Mouse (Mus musculus) forebrain, embryonic 10.5 days (tissue): ENCODE data around the gene Pigu. TPM values are rescaled to one million over a fixed set of nuclear protein-coding genes. Genes with fewer than 3 reads are reported as not detected.

Experiments used
- DNase-seq: peaks from one replicate; pipeline ENCODE4 v3.0.0-alpha.2; 2017; ENCODE audit warnings: low spot score; ENCODE audit errors: extremely low spot score
- H3K27ac ChIP-seq: fragments of 300-500 bp; sonication (generic); 2 replicates; pipeline ENCODE4 v1.5.1; 2016; ENCODE audit warnings: mild to moderate bottlenecking
- H3K27me3 ChIP-seq: fragments of 300-500 bp; sonication (generic); 2 replicates; pipeline ENCODE4 v1.6.1; 2016; ENCODE audit warnings: mild to moderate bottlenecking; ENCODE audit not compliant: poor library complexity, severe bottlenecking
- H3K36me3 ChIP-seq: fragments of 300-500 bp; sonication (generic); replicated peaks from 2 replicates; pipeline ENCODE4 v1.6.1; 2016; ENCODE audit warnings: mild to moderate bottlenecking, moderate library complexity
- H3K4me1 ChIP-seq: fragments of 300-500 bp; sonication (generic); 2 replicates; pipeline ENCODE4 v1.6.1; 2016
- H3K4me3 ChIP-seq: fragments of 300-500 bp; sonication (generic); 2 replicates; pipeline ENCODE4 v1.5.1; 2016; ENCODE audit warnings: mild to moderate bottlenecking, moderate library complexity
- H3K9me3 ChIP-seq: fragments of 300-500 bp; sonication (generic); 2 replicates; pipeline ENCODE4 v1.6.1; 2016; ENCODE audit warnings: mild to moderate bottlenecking, moderate library complexity
- WGBS: fragments of 180-500 bp; shearing (Covaris S2); methylation state at CpG from one replicate; pipeline ENCODE4 v1.1.7; 2016; 5-methylcytosine and 5-hydroxymethylcytosine counted together
- polyA plus RNA-seq: library from polyadenylated mRNA; unstranded; fragments of >200 nt; fragmentation: Nextera tagmentation; extraction: Ambion mirVana; gene quantifications from 2 replicates; pipeline ENCODE4 v1.2.1, GENCODE M21; 2016

Pigu gene
- polyA plus RNA-seq, 1 experiment from 2014 or later, result 52.6 TPM

DNA sequence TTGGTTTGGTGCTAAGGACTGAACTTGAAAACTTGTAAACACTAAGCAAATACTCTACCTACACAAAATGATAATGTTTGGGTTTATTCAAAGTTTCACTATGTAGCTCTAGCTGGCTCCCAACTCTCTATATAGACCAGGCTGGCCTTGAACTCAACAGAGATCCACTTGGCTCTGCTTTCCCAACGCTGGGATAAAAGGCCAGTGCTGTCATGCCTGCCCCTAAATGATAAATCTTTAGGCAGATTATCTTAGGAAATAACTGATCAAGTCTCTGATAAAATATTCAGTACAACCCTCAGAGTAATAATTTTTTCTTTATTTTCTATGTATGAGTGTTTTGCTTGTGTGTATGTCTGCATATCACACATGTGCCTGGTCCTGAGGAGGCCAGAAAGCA, 10.6 kb downstream of the Pigu start:
- Histone ChIP-seq H3K27ac (no peak overlapping the region), H3K27me3 (no peaks in the 10 kb centered on the region), H3K4me1 (no peaks in the 10 kb centered on the region), H3K9me3 (no peaks in the 10 kb centered on the region), H3K4me3 (no peak overlapping the region), H3K36me3 (peaks cover 51% of the 10 kb centered on the region)
- DNase-seq, result no peak
- 92% methylated on average over 1 of the region's 1 CpGs for WGBS

- Histone ChIP-seq H3K4me3 (no peak overlapping the region), H3K27ac (no peak overlapping the region), H3K27me3 (no peaks in the 10 kb centered on the region), H3K4me1 (no peaks in the 10 kb centered on the region), H3K9me3 (no peaks in the 10 kb centered on the region), H3K36me3 (peaks cover 44% of the 10 kb centered on the region)
- no peak for DNase-seq
Observed at GRCm38 (mm10) chr2:155340166-155340565, 17.1 kb downstream of the Pigu start.

DNA sequence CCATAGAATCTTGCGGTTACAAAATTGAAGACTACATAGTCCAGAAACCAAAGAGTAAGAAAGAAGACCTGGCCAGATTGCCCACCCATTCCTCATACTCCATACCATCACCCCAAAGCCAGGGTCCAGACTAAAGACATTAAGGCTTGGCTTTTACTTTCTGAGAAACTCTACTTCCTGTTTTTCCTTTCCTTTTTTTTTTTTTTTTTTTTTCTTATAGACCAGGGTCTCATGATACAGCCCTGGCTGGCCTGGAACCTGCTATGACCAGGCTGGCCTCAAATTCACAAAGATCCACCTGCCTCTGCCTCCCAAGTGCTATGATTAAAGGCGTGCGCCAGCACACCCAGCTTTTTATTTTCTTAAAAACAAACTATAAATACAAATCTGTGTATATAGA, 21.0 kb downstream of the Pigu start:
- H3K9me3 ChIP-seq, result no peaks in the 10 kb centered on the region
- H3K27ac ChIP-seq, result no peak overlapping the region
- peaks cover 54% of the 10 kb centered on the region for H3K36me3 ChIP-seq
- H3K4me1 ChIP-seq, result no peaks in the 10 kb centered on the region
- DNase-seq, result no peak
- H3K4me3 ChIP-seq, result no peak overlapping the region
- 94% methylated on average over 3 of the region's 3 CpGs for WGBS
- no peaks in the 10 kb centered on the region for H3K27me3 ChIP-seq

DNA sequence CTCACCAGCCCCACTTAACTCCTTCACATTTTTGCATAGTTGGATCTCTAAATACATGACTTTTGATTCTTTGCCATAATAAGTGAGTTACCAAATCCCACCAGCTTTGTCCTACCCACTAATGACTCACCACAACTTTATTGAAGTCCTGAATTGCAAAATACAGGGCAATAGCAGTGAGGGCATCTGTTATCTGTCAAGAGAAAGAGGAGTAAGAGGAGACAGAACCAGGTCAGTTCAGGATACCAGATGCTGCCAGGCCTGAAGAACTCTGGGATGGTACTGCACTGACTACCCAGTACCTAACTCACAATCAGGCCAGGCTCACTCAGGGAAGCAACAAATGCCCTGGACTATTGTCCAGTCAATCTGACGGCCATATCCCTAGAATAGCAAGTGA, 22.0 kb downstream of the Pigu start:
- Histone ChIP-seq H3K27me3 (no peaks in the 10 kb centered on the region), H3K9me3 (no peaks in the 10 kb centered on the region), H3K36me3 (peaks cover 63% of the 10 kb centered on the region), H3K4me3 (no peak overlapping the region), H3K4me1 (no peaks in the 10 kb centered on the region), H3K27ac (no peak overlapping the region)
- no peak for DNase-seq
- 90% methylated on average over 1 of the region's 1 CpGs for WGBS

DNA sequence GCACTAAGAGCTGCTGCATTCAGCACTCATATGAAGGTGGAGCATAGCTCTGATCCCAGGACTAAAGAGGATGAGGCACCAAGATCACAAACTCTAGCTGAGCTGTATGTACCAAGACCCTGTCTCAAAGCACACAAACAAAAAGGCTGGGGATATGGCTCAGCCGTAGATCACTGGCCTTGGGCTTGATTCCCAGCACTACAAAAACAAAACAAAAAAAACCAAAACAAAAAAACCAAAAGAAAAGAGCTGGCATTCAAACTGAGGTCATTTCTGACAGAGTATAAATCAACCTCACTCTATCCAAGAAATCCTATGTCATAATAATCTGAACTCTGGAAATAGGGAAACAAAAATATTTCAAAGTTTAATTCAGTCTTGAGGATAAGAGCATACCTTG, 23.8 kb downstream of the Pigu start:
- H3K27me3 ChIP-seq, result no peaks in the 10 kb centered on the region
- no peaks in the 10 kb centered on the region for H3K9me3 ChIP-seq
- DNase-seq, result no peak
- H3K4me1 ChIP-seq, result no peaks in the 10 kb centered on the region
- WGBS, result 86% methylated on average over 1 of the region's 1 CpGs
- H3K4me3 ChIP-seq, result no peak overlapping the region
- H3K27ac ChIP-seq, result no peak overlapping the region
- H3K36me3 ChIP-seq, result peaks cover 64% of the 10 kb centered on the region

DNA sequence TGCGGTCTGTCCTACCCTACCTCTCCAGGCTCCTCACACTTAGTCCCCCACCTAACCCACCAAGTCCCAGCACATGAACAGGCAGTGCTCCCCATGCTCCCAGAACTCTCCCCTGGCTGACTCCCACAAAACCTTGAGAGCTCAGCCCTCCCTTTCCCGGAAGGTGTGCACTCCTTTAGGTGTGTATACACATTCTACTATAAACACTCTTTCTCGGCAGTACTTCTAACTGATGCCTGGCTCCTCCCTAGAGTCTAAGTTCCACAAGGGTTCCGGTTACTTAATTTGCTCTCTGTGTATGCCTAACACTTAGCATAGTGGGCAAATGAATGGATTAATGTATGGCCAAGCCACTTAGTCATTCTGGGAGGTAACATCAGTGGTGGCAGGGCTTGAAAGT, 25.9 kb downstream of the Pigu start:
- Histone ChIP-seq H3K4me1 (no peaks in the 10 kb centered on the region), H3K27me3 (no peaks in the 10 kb centered on the region), H3K9me3 (no peaks in the 10 kb centered on the region; the same call in 1 of the 2 replicates), H3K27ac (no peak overlapping the region), H3K4me3 (no peak overlapping the region), H3K36me3 (peaks cover 80% of the 10 kb centered on the region)
- DNase-seq, result no peak
- 90% methylated on average over 4 of the region's 4 CpGs for WGBS

GRCm38 (mm10) chr2:155330811-155331210, 26.4 kb downstream of the Pigu start:
- Histone ChIP-seq H3K27ac (no peak overlapping the region), H3K9me3 (no peaks in the 10 kb centered on the region; the same call in 1 of the 2 replicates), H3K4me1 (no peaks in the 10 kb centered on the region), H3K36me3 (peaks cover 84% of the 10 kb centered on the region), H3K4me3 (no peak overlapping the region), H3K27me3 (no peaks in the 10 kb centered on the region)
- DNase-seq, result no peak
- WGBS, result 93% methylated on average over 4 of the region's 4 CpGs

GRCm38 (mm10) chr2:155329707-155330106, 27.5 kb downstream of the Pigu start:
- H3K9me3 ChIP-seq, result no peaks in the 10 kb centered on the region; the same call in 1 of the 2 replicates
- peaks cover 79% of the 10 kb centered on the region for H3K36me3 ChIP-seq
- H3K27ac ChIP-seq, result no peak overlapping the region
- no peaks in the 10 kb centered on the region for H3K4me1 ChIP-seq
- no peaks in the 10 kb centered on the region for H3K27me3 ChIP-seq
- no peak overlapping the region for H3K4me3 ChIP-seq
- WGBS, result 94% methylated on average over 2 of the region's 2 CpGs
- DNase-seq, result no peak

DNA sequence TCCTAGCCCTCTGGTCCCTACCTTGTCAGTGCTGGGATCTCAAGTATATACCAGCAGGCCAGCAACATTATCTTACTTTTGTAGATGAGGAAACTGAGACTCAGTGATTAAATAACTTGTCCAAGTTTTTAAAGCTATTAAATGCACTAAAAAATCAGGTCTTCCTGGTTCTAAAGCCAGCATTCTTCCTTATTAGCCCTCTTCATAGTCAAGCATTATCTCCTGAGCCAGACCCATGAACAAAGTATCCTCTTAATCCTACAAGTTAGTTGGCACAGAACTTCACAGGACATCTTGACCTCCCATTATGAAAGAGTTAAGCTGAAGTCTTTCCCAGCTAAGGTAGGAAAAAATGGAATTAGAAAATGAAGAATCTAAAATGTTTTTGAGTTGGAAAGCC, 28.3 kb downstream of the Pigu start:
- Histone ChIP-seq H3K4me3 (no peak overlapping the region), H3K36me3 (peaks cover 74% of the 10 kb centered on the region), H3K27me3 (no peaks in the 10 kb centered on the region), H3K4me1 (no peaks in the 10 kb centered on the region), H3K9me3 (no peaks in the 10 kb centered on the region; the same call in 1 of the 2 replicates), H3K27ac (no peak overlapping the region)
- DNase-seq, result no peak

DNA sequence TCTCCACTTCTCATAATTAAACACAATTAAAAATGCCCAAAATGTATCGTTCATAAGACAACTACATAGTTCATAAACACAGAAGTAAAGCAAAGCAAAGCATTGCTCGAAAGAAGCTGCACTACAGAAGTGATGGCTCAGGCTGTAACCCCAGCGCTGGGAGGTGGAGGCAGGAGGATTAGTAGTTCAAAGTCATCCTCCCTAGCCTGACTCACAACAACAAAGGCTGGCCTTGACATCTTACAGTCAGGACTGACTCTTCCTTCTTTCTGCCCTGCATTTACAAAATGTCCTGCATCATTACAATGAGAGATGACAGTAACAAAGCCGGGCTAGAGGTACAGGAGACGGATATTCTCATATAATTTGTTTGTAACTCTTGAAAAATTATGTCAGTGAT, 29.3 kb downstream of the Pigu start:
- no peaks in the 10 kb centered on the region; the same call in 1 of the 2 replicates for H3K9me3 ChIP-seq
- no peaks in the 10 kb centered on the region for H3K4me1 ChIP-seq
- no peaks in the 10 kb centered on the region for H3K27me3 ChIP-seq
- no peak overlapping the region for H3K27ac ChIP-seq
- H3K36me3 ChIP-seq, result peaks cover 70% of the 10 kb centered on the region
- DNase-seq, result no peak
- 92% methylated on average over 5 of the region's 5 CpGs for WGBS
- no peak overlapping the region for H3K4me3 ChIP-seq

GRCm38 (mm10) chr2:155326001-155326400, 31.2 kb downstream of the Pigu start:
- no peak for DNase-seq
- Histone ChIP-seq H3K27ac (no peak overlapping the region), H3K4me1 (no peaks in the 10 kb centered on the region), H3K27me3 (no peaks in the 10 kb centered on the region), H3K36me3 (peaks cover 69% of the 10 kb centered on the region), H3K9me3 (no peaks in the 10 kb centered on the region; the same call in 1 of the 2 replicates), H3K4me3 (no peak overlapping the region)
- 88% methylated on average over 4 of the region's 4 CpGs for WGBS

GRCm38 (mm10) chr2:155320596-155320995, 36.6 kb downstream of the Pigu start:
- WGBS, result 88% methylated on average over 5 of the region's 5 CpGs
- no peak for DNase-seq
- Histone ChIP-seq H3K36me3 (peaks cover 67% of the 10 kb centered on the region), H3K4me3 (no peak overlapping the region), H3K4me1 (no peaks in the 10 kb centered on the region), H3K27me3 (no peaks in the 10 kb centered on the region), H3K27ac (no peak overlapping the region), H3K9me3 (no peaks in the 10 kb centered on the region)

- Histone ChIP-seq H3K4me3 (no peak overlapping the region), H3K9me3 (no peaks in the 10 kb centered on the region), H3K4me1 (peaks cover 10% of the 10 kb centered on the region), H3K36me3 (peaks cover 67% of the 10 kb centered on the region), H3K27me3 (no peaks in the 10 kb centered on the region), H3K27ac (no peak overlapping the region)
- DNase-seq, result no peak
- WGBS, result 91% methylated on average over 2 of the region's 2 CpGs
Observed at GRCm38 (mm10) chr2:155318618-155319017, 38.6 kb downstream of the Pigu start.

DNA sequence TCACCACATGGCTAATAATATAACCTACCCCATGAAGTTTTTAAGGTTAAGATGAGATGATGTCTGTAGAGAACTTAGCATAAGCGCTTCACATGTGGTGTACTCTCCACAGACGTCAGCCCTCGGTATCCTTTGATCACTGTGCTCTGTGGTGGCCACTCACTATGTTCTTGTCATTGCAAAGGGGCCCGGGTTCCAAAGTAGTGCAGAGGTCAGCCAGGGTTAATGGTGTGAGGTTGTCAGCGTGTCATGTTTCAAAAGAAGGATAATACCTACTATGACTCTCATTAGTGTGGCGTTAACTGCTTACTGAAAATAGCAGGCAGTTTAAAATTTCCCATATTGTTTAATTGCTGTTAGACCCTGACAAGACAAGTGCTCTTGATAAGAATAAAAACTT, 43.6 kb downstream of the Pigu start:
- WGBS, result 56% methylated on average over 6 of the region's 6 CpGs
- no peaks in the 10 kb centered on the region for H3K9me3 ChIP-seq
- H3K36me3 ChIP-seq, result peaks cover 49% of the 10 kb centered on the region
- no peak for DNase-seq
- no peaks in the 10 kb centered on the region for H3K27me3 ChIP-seq
- peaks cover 21% of the 10 kb centered on the region for H3K4me1 ChIP-seq
- no peak overlapping the region for H3K27ac ChIP-seq
- H3K4me3 ChIP-seq, result no peak overlapping the region
